Mouse (Mus musculus): ENCODE data around the gene Srsf1. TPM values are rescaled to one million over a fixed set of nuclear protein-coding genes. Genes with fewer than 3 reads are reported as not detected.

Srsf1 gene
- polyA plus RNA-seq, 1 experiment, result 247 TPM

GRCm38 (mm10) chr11:88047871-88048531, 828 bp downstream of the Srsf1 start:
- peak; percentile 70 for DNase-seq
- no peaks in the 10 kb centered on the region for H3K27me3 ChIP-seq (ENCODE audit: control insufficient read depth, insufficient read depth, low read length)
- TF ChIP-seq CTCF (IDR thresholded peaks at IDR 0.05; ENCODE audit: borderline replicate concordance, control insufficient read depth, extremely low read depth, insufficient read depth, low read length, poor library complexity), result no peak
- TF ChIP-seq POLR2A (IDR thresholded peaks at IDR 0.05; ENCODE audit: control insufficient read depth, extremely low read depth, insufficient read depth, low read length, poor library complexity), result no peak
- H3K27ac ChIP-seq (ENCODE audit: control insufficient read depth, insufficient read depth, low read length), result peak overlapping the region; percentile 91
- peaks cover 5% of the 10 kb centered on the region; the same call in 1 of the 2 replicates for H3K4me1 ChIP-seq (replicated peaks; ENCODE audit: control insufficient read depth, insufficient read depth, low read length)
- H3K36me3 ChIP-seq (ENCODE audit: control insufficient read depth, insufficient read depth, low read length), result peaks cover 27% of the 10 kb centered on the region
- WGBS, result under 1% methylated on average over 76 of the region's 76 CpGs
- H3K4me3 ChIP-seq (ENCODE audit: control insufficient read depth, insufficient read depth, low read length), result peak overlapping the region; percentile 81

- Histone ChIP-seq H3K4me3 (ENCODE audit: control insufficient read depth, insufficient read depth, low read length) (peak overlapping the region; percentile 30; the same call in 1 of the 2 replicates), H3K36me3 (ENCODE audit: control insufficient read depth, insufficient read depth, low read length) (peaks cover 27% of the 10 kb centered on the region), H3K4me1 (replicated peaks; ENCODE audit: control insufficient read depth, insufficient read depth, low read length) (peaks cover 5% of the 10 kb centered on the region; the same call in 1 of the 2 replicates), H3K27ac (ENCODE audit: control insufficient read depth, insufficient read depth, low read length) (no peak overlapping the region), H3K27me3 (ENCODE audit: control insufficient read depth, insufficient read depth, low read length) (no peaks in the 10 kb centered on the region)
- TF ChIP-seq POLR2A (IDR thresholded peaks at IDR 0.05; ENCODE audit: control insufficient read depth, extremely low read depth, insufficient read depth, low read length, poor library complexity) (no peak), CTCF (IDR thresholded peaks at IDR 0.05; ENCODE audit: borderline replicate concordance, control insufficient read depth, extremely low read depth, insufficient read depth, low read length, poor library complexity) (no peak)
- DNase-seq, result peak; percentile 10
- WGBS, result 13% methylated on average over 26 of the region's 26 CpGs
These were observed 1.9 kb downstream of the Srsf1 start for GRCm38 (mm10) chr11:88048961-88049670.

GRCm38 (mm10) chr11:88049732-88050131, 2.6 kb downstream of the Srsf1 start:
- H3K27ac ChIP-seq (ENCODE audit: control insufficient read depth, insufficient read depth, low read length), result no peak overlapping the region

GRCm38 (mm10) chr11:88052638-88053037, 5.5 kb downstream of the Srsf1 start:
- Histone ChIP-seq H3K27me3 (ENCODE audit: control insufficient read depth, insufficient read depth, low read length) (no peaks in the 10 kb centered on the region), H3K4me3 (ENCODE audit: control insufficient read depth, insufficient read depth, low read length) (no peak overlapping the region), H3K36me3 (ENCODE audit: control insufficient read depth, insufficient read depth, low read length) (peaks cover 27% of the 10 kb centered on the region), H3K4me1 (replicated peaks; ENCODE audit: control insufficient read depth, insufficient read depth, low read length) (peaks cover 2% of the 10 kb centered on the region; the same call in 1 of the 2 replicates), H3K27ac (ENCODE audit: control insufficient read depth, insufficient read depth, low read length) (no peak overlapping the region)
- 94% methylated on average over 4 of the region's 4 CpGs for whole genome bisulfite sequencing
- no peak for DNase-seq
- TF ChIP-seq CTCF (IDR thresholded peaks at IDR 0.05; ENCODE audit: borderline replicate concordance, control insufficient read depth, extremely low read depth, insufficient read depth, low read length, poor library complexity) (no peak), POLR2A (IDR thresholded peaks at IDR 0.05; ENCODE audit: control insufficient read depth, extremely low read depth, insufficient read depth, low read length, poor library complexity) (no peak)

More at GRCm38 (mm10) chr11:88049732-88050131, 2.6 kb downstream of the Srsf1 start:
- TF ChIP-seq CTCF (IDR thresholded peaks at IDR 0.05; ENCODE audit: borderline replicate concordance, control insufficient read depth, extremely low read depth, insufficient read depth, low read length, poor library complexity) (no peak), POLR2A (IDR thresholded peaks at IDR 0.05; ENCODE audit: control insufficient read depth, extremely low read depth, insufficient read depth, low read length, poor library complexity) (no peak)
- H3K4me3 ChIP-seq (ENCODE audit: control insufficient read depth, insufficient read depth, low read length), result no peak overlapping the region
- peaks cover 5% of the 10 kb centered on the region; the same call in 1 of the 2 replicates for H3K4me1 ChIP-seq (replicated peaks; ENCODE audit: control insufficient read depth, insufficient read depth, low read length)
- H3K27me3 ChIP-seq (ENCODE audit: control insufficient read depth, insufficient read depth, low read length), result no peaks in the 10 kb centered on the region
- no peak for DNase-seq
- H3K36me3 ChIP-seq (ENCODE audit: control insufficient read depth, insufficient read depth, low read length), result peaks cover 27% of the 10 kb centered on the region

- DNase-seq, result no peak
- H3K27me3 ChIP-seq (ENCODE audit: control insufficient read depth, insufficient read depth, low read length), result no peaks in the 10 kb centered on the region
- H3K27ac ChIP-seq (ENCODE audit: control insufficient read depth, insufficient read depth, low read length), result no peak overlapping the region
- 84% methylated on average over 3 of the region's 3 CpGs for WGBS
- peaks cover 2% of the 10 kb centered on the region; the same call in 1 of the 2 replicates for H3K4me1 ChIP-seq (replicated peaks; ENCODE audit: control insufficient read depth, insufficient read depth, low read length)
- TF ChIP-seq POLR2A (IDR thresholded peaks at IDR 0.05; ENCODE audit: control insufficient read depth, extremely low read depth, insufficient read depth, low read length, poor library complexity) (no peak), CTCF (IDR thresholded peaks at IDR 0.05; ENCODE audit: borderline replicate concordance, control insufficient read depth, extremely low read depth, insufficient read depth, low read length, poor library complexity) (no peak)
- peaks cover 27% of the 10 kb centered on the region for H3K36me3 ChIP-seq (ENCODE audit: control insufficient read depth, insufficient read depth, low read length)
- no peak overlapping the region for H3K4me3 ChIP-seq (ENCODE audit: control insufficient read depth, insufficient read depth, low read length)
These were observed 6.6 kb downstream of the Srsf1 start for GRCm38 (mm10) chr11:88053821-88054220.

- WGBS, result 73% methylated on average over 1 of the region's 1 CpGs
- no peak overlapping the region for H3K4me3 ChIP-seq (ENCODE audit: control insufficient read depth, insufficient read depth, low read length)
- H3K27me3 ChIP-seq (ENCODE audit: control insufficient read depth, insufficient read depth, low read length), result no peaks in the 10 kb centered on the region
- no peaks in the 10 kb centered on the region for H3K4me1 ChIP-seq (replicated peaks; ENCODE audit: control insufficient read depth, insufficient read depth, low read length)
- peaks cover 20% of the 10 kb centered on the region for H3K36me3 ChIP-seq (ENCODE audit: control insufficient read depth, insufficient read depth, low read length)
- peak; percentile 58 for DNase-seq
- TF ChIP-seq CTCF (IDR thresholded peaks at IDR 0.05; ENCODE audit: borderline replicate concordance, control insufficient read depth, extremely low read depth, insufficient read depth, low read length, poor library complexity) (no peak), POLR2A (IDR thresholded peaks at IDR 0.05; ENCODE audit: control insufficient read depth, extremely low read depth, insufficient read depth, low read length, poor library complexity) (no peak)
- no peak overlapping the region for H3K27ac ChIP-seq (ENCODE audit: control insufficient read depth, insufficient read depth, low read length)
These were observed 7.4 kb downstream of the Srsf1 start for GRCm38 (mm10) chr11:88054589-88054988.
